Mouse (Mus musculus) MEL-GATA-1-ER (cell line): ENCODE data around the gene Nrcam.
A peak's percentile ranks its signal among the peaks of the same experiment; 100 is the strongest.
"Not testable (repeated sequence)": the region's sequence is repeated elsewhere in the genome, so short reads cannot be mapped to it uniquely, and the experiment has no call there.

Experiments used
- DNase-seq: peaks from one replicate; pipeline ENCODE4 v3.0.0-alpha.2; 2012; ENCODE audit warnings: low read depth; ENCODE audit errors: extremely low read depth

Nrcam gene

GRCm38 (mm10) chr12:44328381-44329315 lies at the start of gene Nrcam:
Gene Nrcam, plus strand, starts transcription at chr12:44328885.
- no peak for DNase-seq

- DNase-seq, result not testable (repeated sequence)
These were observed 48.5 kb upstream of the Nrcam start for GRCm38 (mm10) chr12:44280147-44280546.

GRCm38 (mm10) chr12:44281534-44281933 lies 47.2 kb upstream of the Nrcam start:
- DNase-seq, result no peak

DNA sequence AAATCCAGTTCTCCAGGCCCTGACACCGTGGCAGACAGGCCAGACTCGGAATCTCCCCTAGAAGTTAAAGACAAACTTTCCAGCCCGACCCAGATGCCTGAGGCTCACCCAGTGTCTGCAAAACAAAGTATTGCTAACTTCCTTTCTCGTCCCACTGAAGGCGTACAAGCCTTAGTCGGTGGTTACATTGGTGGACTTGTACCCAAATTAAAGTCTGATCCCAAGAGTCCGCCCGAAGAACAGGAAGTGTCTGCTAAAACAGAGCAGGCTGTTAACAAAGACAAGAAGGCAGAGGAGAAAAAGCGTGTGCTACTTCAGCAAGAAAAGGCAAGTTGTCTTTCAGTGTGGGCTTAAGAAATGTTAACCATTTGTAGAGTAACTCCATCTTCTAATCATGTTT lies 45.3 kb upstream of the Nrcam start:
- no peak for DNase-seq

DNA sequence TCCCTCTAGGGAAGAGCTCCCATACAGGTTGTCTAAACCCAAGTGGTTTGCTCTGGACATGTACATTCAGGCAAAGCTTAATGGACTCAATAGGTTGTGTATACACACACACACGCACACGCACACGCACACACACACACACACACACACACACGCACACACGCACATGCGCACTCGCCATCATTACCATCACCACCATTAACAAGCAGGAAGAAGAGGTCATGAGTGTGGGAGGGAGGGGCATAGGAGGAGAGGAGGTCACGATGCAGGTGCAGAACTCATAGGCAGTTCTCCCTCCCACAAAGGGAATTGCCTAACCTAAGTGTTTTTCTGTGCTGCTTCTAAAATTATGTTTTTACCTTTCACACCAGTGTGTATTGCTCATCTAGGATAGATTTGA lies 41.7 kb upstream of the Nrcam start:
- no peak for DNase-seq

- peak; percentile 44 for DNase-seq
These were observed 36.4 kb upstream of the Nrcam start for GRCm38 (mm10) chr12:44292281-44292680.

GRCm38 (mm10) chr12:44300793-44301192 lies 27.9 kb upstream of the Nrcam start:
- DNase-seq, result no peak

- no peak for DNase-seq
These were observed 24.7 kb upstream of the Nrcam start for GRCm38 (mm10) chr12:44304012-44304411.

GRCm38 (mm10) chr12:44304869-44305268 lies 23.8 kb upstream of the Nrcam start:
- no peak for DNase-seq

- DNase-seq, result no peak
These were observed 20.5 kb upstream of the Nrcam start for GRCm38 (mm10) chr12:44308221-44308620.

GRCm38 (mm10) chr12:44315212-44315611 lies 13.5 kb upstream of the Nrcam start:
- DNase-seq, result no peak

DNA sequence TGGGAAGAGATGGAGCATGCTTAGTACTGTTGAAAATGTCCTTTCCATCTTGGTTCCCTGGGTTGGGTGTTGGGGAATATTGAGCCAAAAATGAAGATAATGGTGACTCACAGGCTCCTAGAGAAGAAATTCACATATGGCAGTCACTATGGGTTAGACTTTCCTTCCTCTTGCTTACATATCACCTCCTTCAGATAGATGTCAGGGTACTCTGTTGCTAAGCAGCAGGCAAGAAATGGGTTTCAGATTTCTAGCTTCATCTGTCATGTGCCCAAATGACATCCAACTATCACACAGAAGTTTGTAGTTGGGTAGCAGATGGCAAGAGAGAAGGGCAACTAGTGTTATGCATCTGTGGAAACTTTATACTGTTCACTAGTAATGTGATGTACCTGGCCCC lies 3.6 kb upstream of the Nrcam start:
- no peak for DNase-seq

DNA sequence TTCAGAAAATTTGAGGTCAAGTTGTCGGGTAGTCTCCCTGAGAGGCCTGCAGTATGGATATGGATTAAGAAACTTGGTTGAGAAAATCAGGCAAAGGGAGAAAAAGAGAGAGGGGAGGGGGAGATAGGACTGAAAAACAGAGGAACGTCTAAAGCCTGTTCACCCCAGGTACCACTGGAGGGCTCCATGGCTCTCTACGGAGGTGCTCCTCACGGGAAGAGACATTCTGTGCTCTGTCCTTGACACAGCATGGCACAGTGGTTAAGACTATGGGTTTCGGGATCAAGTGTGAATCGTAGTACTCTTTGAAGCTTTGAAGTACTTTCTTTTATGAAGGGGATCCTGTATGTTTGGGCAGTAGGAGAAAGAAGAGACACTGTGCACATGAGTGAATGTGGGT lies 1.2 kb upstream of the Nrcam start:
- no peak for DNase-seq

DNA sequence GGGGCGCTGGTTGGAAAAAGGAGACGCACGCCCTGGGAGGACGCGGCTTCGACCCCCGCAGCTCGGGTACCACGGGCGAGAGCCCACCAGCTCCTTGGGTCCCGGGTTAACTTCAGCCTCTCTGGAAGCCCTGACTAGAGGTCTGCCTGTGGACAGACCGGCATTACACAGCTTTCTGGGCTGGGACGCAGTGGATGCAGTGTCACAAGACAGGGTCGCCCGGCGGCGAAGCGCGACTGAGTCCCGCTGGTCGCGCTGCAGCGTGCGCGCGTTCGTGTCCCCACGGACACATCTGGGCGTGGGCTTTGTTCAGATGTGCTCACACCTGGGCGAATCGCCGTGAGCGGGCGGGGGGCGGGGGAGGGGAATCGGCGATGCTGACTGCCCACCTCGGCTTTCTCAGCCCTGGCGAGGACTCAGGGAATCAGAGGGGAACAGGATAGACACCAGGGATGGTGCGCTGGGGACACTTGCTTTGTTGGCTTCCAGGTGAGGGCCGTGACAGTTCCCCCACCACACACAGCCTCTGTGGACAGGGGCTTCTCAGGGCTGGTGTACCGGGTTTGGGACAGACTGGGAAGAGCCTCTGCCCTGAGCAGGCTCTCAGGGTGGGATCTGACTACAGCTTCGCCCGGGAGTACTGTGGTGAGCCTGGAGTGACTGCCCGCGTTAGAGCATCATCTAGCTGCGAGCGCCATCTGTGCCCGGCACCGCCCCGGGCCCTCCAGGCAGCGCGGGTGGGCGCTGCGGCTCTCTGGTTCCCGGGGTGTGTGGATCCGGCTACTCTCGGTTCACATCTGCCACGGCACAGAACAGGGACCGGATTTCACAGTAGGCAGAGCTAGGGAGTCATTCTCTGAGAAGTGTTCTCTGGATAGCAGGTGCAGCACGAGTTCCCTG lies 881 bp downstream of the Nrcam start:
- no peak for DNase-seq

- no peak for DNase-seq
These were observed 1.6 kb downstream of the Nrcam start for GRCm38 (mm10) chr12:44330216-44330719.

DNA sequence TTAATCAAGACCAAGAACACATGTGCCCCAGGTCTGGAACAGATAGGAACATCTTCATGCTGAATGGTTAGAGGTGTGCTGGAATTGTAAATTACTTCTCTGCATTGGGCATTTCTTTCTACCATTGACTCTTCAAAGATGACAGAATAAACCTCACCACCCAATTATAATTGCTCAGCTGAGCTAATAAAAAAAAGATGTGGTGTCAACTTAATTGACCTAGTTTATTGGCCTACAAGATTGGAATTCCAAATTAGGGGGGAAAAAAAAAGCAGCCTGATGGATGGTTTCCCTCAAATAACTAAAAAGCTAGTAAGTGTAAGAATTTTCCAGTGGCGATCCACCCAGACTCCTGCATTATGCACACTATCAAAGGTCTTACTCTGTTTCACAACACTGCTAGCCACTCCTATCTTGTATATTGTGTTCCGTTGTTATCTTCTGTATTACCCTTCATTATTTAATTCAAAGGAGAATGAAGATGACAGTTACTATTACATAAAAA lies 8.5 kb downstream of the Nrcam start:
- no peak for DNase-seq

DNA sequence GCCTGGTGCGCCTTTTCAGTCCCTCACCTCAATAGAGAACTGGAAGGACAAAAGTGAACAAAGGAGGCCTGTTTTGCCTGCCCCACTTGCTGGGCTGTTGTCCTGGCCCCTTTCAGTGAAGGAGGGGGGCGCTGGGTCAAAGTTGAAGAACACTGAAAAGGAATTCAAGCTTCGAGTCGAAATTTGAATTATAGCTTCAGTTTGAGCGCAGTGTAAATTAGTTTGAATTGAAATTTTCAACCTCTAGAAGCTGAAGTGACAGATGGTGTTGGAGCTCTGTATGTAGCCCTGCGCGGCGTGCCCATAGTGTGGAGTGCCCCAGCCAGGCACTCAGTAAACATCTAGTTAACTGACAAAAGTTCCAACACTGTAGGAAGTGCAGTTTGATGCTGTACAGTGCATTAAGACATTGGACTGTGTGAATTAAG lies 9.5 kb downstream of the Nrcam start:
- DNase-seq, result no peak

DNA sequence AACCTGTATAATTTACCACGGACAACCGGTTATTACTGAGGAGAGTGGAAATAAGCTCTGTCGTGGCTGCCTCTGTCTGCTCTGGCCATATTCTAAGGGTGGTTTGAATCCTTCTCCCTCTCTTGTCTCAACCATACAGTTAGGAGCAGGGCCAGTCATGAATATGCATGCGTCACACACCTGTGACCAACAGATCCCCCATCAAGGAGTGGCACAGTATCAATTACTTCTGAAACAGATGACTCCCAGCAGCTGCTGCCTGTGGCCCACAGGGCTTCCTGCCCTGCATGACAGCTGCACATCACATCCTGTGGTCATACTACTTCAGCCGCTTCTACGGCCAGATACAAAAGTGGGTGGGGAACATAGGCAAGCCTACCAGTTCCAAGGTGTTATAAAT lies 15.4 kb downstream of the Nrcam start:
- DNase-seq, result no peak

DNA sequence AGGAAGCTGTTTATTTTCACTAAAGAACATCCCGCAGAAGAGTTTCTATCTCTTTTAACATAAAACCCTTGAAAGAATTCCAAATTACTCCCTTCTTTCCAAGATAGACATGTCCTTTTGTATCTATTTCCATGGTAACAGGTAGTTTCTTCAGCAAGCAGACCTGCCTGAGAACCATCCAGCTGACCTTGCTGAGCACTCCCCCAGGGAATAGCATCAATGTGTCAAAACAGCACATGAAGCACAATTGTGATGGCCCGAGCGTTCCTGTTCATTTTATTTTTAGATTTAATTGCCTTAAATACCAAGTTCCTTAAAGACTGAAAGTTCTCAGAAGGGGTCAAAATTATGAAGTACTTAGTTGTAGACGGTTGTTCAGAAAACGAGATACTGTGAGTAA lies 16.6 kb downstream of the Nrcam start:
- no peak for DNase-seq

- no peak for DNase-seq
These were observed 17.5 kb downstream of the Nrcam start for GRCm38 (mm10) chr12:44346143-44346542.

GRCm38 (mm10) chr12:44355116-44355515 lies 26.4 kb downstream of the Nrcam start:
- no peak for DNase-seq

GRCm38 (mm10) chr12:44357460-44357859 lies 28.8 kb downstream of the Nrcam start:
- no peak for DNase-seq
